Mouse (Mus musculus): ENCODE measurements around the gene Bfar. TPM values are rescaled to one million over a fixed set of nuclear protein-coding genes. Genes with fewer than 3 reads are reported as not detected.

The Bfar gene
- polyA plus RNA-seq, 1 experiment from 2014 or later: 36.0 TPM

GRCm38 (mm10) chr16:13704676-13705075, 33.0 kb downstream of the Bfar start:
- TF ChIP-seq CTCF (IDR thresholded peaks at IDR 0.05; ENCODE audit: low read depth): no peak
- ATAC-seq (replicated peaks; ENCODE audit: low FRiP score, low read depth) (no peak), DNase-seq (ENCODE audit: low spot score) (no peak)
- Histone ChIP-seq H3K9ac (ENCODE audit: low read depth, low read length) (no peak overlapping the region), H3K27me3 (ENCODE audit: insufficient read depth, low read length) (no peaks in the 10 kb centered on the region), H3K4me2 (ENCODE audit: low read length) (no peak overlapping the region), H3K9me3 (replicated peaks; ENCODE audit: low read length) (no peaks in the 10 kb centered on the region), H3K4me3 (replicated peaks; ENCODE audit: low read depth, low read length) (no peak overlapping the region), H3K4me1 (replicated peaks; ENCODE audit: insufficient read depth, low read length) (no peaks in the 10 kb centered on the region), H3K27ac (no peak overlapping the region), H3K36me3 (ENCODE audit: insufficient read depth, low read length) (peaks cover 21% of the 10 kb centered on the region)
- WGBS: 94% methylated on average over 10 of the region's 10 CpGs

GRCm38 (mm10) chr16:13714910-13715309, 43.3 kb downstream of the Bfar start:
- DNase-seq (ENCODE audit: low spot score) (no peak), ATAC-seq (replicated peaks; ENCODE audit: low FRiP score, low read depth) (no peak)
- Histone ChIP-seq H3K4me3 (replicated peaks; ENCODE audit: low read depth, low read length) (no peak overlapping the region), H3K9ac (ENCODE audit: low read depth, low read length) (no peak overlapping the region), H3K36me3 (ENCODE audit: insufficient read depth, low read length) (no peaks in the 10 kb centered on the region), H3K27ac (no peak overlapping the region), H3K4me1 (replicated peaks; ENCODE audit: insufficient read depth, low read length) (no peaks in the 10 kb centered on the region), H3K27me3 (ENCODE audit: insufficient read depth, low read length) (no peaks in the 10 kb centered on the region), H3K9me3 (replicated peaks; ENCODE audit: low read length) (no peaks in the 10 kb centered on the region), H3K4me2 (ENCODE audit: low read length) (no peak overlapping the region)
- TF ChIP-seq CTCF (IDR thresholded peaks at IDR 0.05; ENCODE audit: low read depth): no peak
- WGBS: 91% methylated on average over 3 of the region's 3 CpGs

GRCm38 (mm10) chr16:13716821-13717553, 45.3 kb downstream of the Bfar start:
- DNase-seq (ENCODE audit: low spot score) (no peak), ATAC-seq (replicated peaks; ENCODE audit: low FRiP score, low read depth) (no peak)
- H3K36me3 ChIP-seq (ENCODE audit: insufficient read depth, low read length): no peaks in the 10 kb centered on the region
- no peaks in the 10 kb centered on the region for H3K4me1 ChIP-seq (replicated peaks; ENCODE audit: insufficient read depth, low read length)
- H3K27me3 ChIP-seq (ENCODE audit: insufficient read depth, low read length): no peaks in the 10 kb centered on the region
- H3K9ac ChIP-seq (ENCODE audit: low read depth, low read length): no peak overlapping the region
- no peak overlapping the region for H3K4me2 ChIP-seq (ENCODE audit: low read length)
- H3K4me3 ChIP-seq (replicated peaks; ENCODE audit: low read depth, low read length): no peak overlapping the region
- WGBS: 71% methylated on average over 2 of the region's 2 CpGs
- TF ChIP-seq CTCF (IDR thresholded peaks at IDR 0.05; ENCODE audit: low read depth): no peak
- no peaks in the 10 kb centered on the region for H3K9me3 ChIP-seq (replicated peaks; ENCODE audit: low read length)
- H3K27ac ChIP-seq: no peak overlapping the region

- Histone ChIP-seq H3K4me1 (replicated peaks; ENCODE audit: insufficient read depth, low read length) (no peaks in the 10 kb centered on the region), H3K4me3 (replicated peaks; ENCODE audit: low read depth, low read length) (no peak overlapping the region), H3K36me3 (ENCODE audit: insufficient read depth, low read length) (no peaks in the 10 kb centered on the region), H3K27me3 (ENCODE audit: insufficient read depth, low read length) (no peaks in the 10 kb centered on the region), H3K4me2 (ENCODE audit: low read length) (no peak overlapping the region), H3K9me3 (replicated peaks; ENCODE audit: low read length) (no peaks in the 10 kb centered on the region), H3K9ac (ENCODE audit: low read depth, low read length) (no peak overlapping the region), H3K27ac (no peak overlapping the region)
- no peak for ATAC-seq (replicated peaks; ENCODE audit: low FRiP score, low read depth)
- WGBS: 29% methylated on average over 10 of the region's 10 CpGs
- DNase-seq (ENCODE audit: low spot score): no peak
- TF ChIP-seq CTCF (IDR thresholded peaks at IDR 0.05; ENCODE audit: low read depth): no peak
Observed at GRCm38 (mm10) chr16:13722937-13723336, 51.3 kb downstream of the Bfar start.

- Histone ChIP-seq H3K27me3 (ENCODE audit: insufficient read depth, low read length) (no peaks in the 10 kb centered on the region), H3K9ac (ENCODE audit: low read depth, low read length) (no peak overlapping the region), H3K4me1 (replicated peaks; ENCODE audit: insufficient read depth, low read length) (peaks cover 4% of the 10 kb centered on the region; the same call in 1 of the 2 replicates), H3K27ac (no peak overlapping the region), H3K36me3 (ENCODE audit: insufficient read depth, low read length) (no peaks in the 10 kb centered on the region), H3K4me3 (replicated peaks; ENCODE audit: low read depth, low read length) (no peak overlapping the region), H3K4me2 (ENCODE audit: low read length) (no peak overlapping the region), H3K9me3 (replicated peaks; ENCODE audit: low read length) (no peaks in the 10 kb centered on the region)
- ATAC-seq (replicated peaks; ENCODE audit: low FRiP score, low read depth) (no peak), DNase-seq (ENCODE audit: low spot score) (no peak)
- no peak for TF ChIP-seq CTCF (IDR thresholded peaks at IDR 0.05; ENCODE audit: low read depth)
- 93% methylated on average over 5 of the region's 5 CpGs for WGBS
Observed at GRCm38 (mm10) chr16:13727811-13728335, 56.2 kb downstream of the Bfar start.

- 85% methylated on average over 4 of the region's 4 CpGs for WGBS
- H3K4me1 ChIP-seq (replicated peaks; ENCODE audit: insufficient read depth, low read length): peaks cover 4% of the 10 kb centered on the region; the same call in 1 of the 2 replicates
- DNase-seq (ENCODE audit: low spot score): no peak
Observed at GRCm38 (mm10) chr16:13729428-13729827, 57.8 kb downstream of the Bfar start.

More at GRCm38 (mm10) chr16:13729428-13729827, 57.8 kb downstream of the Bfar start:
- Histone ChIP-seq H3K27ac (no peak overlapping the region), H3K9me3 (replicated peaks; ENCODE audit: low read length) (no peaks in the 10 kb centered on the region), H3K4me3 (replicated peaks; ENCODE audit: low read depth, low read length) (no peak overlapping the region), H3K4me2 (ENCODE audit: low read length) (no peak overlapping the region), H3K9ac (ENCODE audit: low read depth, low read length) (no peak overlapping the region), H3K36me3 (ENCODE audit: insufficient read depth, low read length) (no peaks in the 10 kb centered on the region), H3K27me3 (ENCODE audit: insufficient read depth, low read length) (no peaks in the 10 kb centered on the region)
- no peak for ATAC-seq (replicated peaks; ENCODE audit: low FRiP score, low read depth)
- TF ChIP-seq CTCF (IDR thresholded peaks at IDR 0.05; ENCODE audit: low read depth): no peak
